Mouse (Mus musculus) brain, embryonic 18.5 days (tissue): ENCODE data around the gene Vps33a.
"Not testable (repeated sequence)": the region's sequence is repeated elsewhere in the genome, so short reads cannot be mapped to it uniquely, and the experiment has no call there.

ENCODE experiments used
- DNase-seq: peaks from one replicate; pipeline ENCODE4 v3.0.0-alpha.2; 2012; ENCODE audit warnings: low read depth, low spot score

Vps33a gene

GRCm38 (mm10) chr5:123525281-123525680 lies 47.6 kb downstream of the Vps33a start, which contains the start of gene Gm49027:
Gm49027 (minus strand) TSS chr5:123525488.
- DNase-seq, result no peak

GRCm38 (mm10) chr5:123524393-123524750 lies 48.5 kb downstream of the Vps33a start:
- no peak for DNase-seq

GRCm38 (mm10) chr5:123523692-123524392 lies 49.0 kb downstream of the Vps33a start, which contains the start of gene Diablo:
Diablo (minus strand) TSS chr5:123524176.
- DNase-seq, result peak; percentile 93

GRCm38 (mm10) chr5:123522166-123522565 lies 50.7 kb downstream of the Vps33a start:
- no peak for DNase-seq

- DNase-seq, result no peak
These were observed 51.2 kb downstream of the Vps33a start for GRCm38 (mm10) chr5:123521621-123522020.

- DNase-seq, result no peak
These were observed 52.2 kb downstream of the Vps33a start for GRCm38 (mm10) chr5:123520666-123521065.

GRCm38 (mm10) chr5:123514871-123515270 lies 58.0 kb downstream of the Vps33a start:
- DNase-seq, result no peak

- no peak for DNase-seq
These were observed 60.7 kb downstream of the Vps33a start for GRCm38 (mm10) chr5:123512102-123512501.

GRCm38 (mm10) chr5:123511426-123511825 lies 61.4 kb downstream of the Vps33a start:
- not testable (repeated sequence) for DNase-seq

GRCm38 (mm10) chr5:123510160-123510559 lies 62.7 kb downstream of the Vps33a start, which contains the start of gene B3gnt4:
B3gnt4 (plus strand) TSS chr5:123510460.
- DNase-seq, result no peak

- no peak for DNase-seq
These were observed 63.9 kb downstream of the Vps33a start for GRCm38 (mm10) chr5:123508921-123509320.

GRCm38 (mm10) chr5:123507936-123508723 lies 64.7 kb downstream of the Vps33a start:
- peak; percentile 78 for DNase-seq

GRCm38 (mm10) chr5:123501973-123502372 lies 70.9 kb downstream of the Vps33a start:
- DNase-seq, result no peak

GRCm38 (mm10) chr5:123499717-123500116 lies 73.1 kb downstream of the Vps33a start:
- DNase-seq, result no peak

- no peak for DNase-seq
These were observed 82.9 kb downstream of the Vps33a start for GRCm38 (mm10) chr5:123489935-123490334.

- no peak for DNase-seq
These were observed 83.6 kb downstream of the Vps33a start, which contains the start of the genes Lrrc43 and Il31 for GRCm38 (mm10) chr5:123489112-123489785. Lrrc43 (plus strand) TSS chr5:123489305. Il31 (minus strand) TSS chr5:123489489.

GRCm38 (mm10) chr5:123487659-123488395 lies 85.0 kb downstream of the Vps33a start:
- no peak for DNase-seq
